In the genomic region with DNA sequence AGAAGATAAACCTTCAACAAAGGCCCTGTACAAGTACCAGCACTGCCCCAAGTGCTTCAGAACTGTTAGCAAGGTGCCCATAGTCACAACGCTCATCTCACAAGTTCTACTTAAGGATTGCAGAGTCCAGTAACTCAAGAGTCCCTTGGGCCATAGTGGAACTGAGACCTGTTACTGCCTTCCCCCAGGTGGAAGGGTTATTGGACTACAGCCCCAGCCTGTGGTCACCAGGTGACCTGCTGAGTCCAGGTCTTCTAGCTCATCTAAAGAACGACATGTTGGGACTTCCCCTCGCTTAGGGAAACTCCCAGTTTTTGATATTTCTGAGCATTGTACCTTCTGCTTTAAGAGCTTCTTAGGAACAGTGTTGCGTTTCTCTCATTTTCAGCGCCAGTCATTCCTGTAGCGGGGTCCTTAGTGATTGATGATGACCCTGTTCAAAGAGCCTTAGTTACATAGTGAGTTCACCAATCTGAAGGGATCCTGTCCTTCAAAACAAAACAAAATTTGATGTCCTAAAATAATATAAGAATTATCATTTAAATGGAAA, we compare ENCODE assay signal across 32 mouse cellular contexts.
"Had no signal": no experiment of that assay in that cellular context is flagged by ENCODE, and none has a peak within 500 bp of the region (broad histone marks: within the 10 kb centered on the region; RNA-seq: fewer than 3 reads in every experiment).

No protein-coding gene starts in this region.

- H3K27ac ChIP-seq: heart, embryonic 10.5 days; heart, embryonic 13.5 days; heart, embryonic 15.5 days; hindbrain, embryonic 10.5 days; hindbrain, embryonic 12.5 days; hindbrain, embryonic 13.5 days; hindbrain, embryonic 14.5 days; hindbrain, embryonic 15.5 days; hindbrain, postnatal 0 days; intestine, embryonic 15.5 days; kidney, embryonic 15.5 days; kidney, postnatal 0 days; layer of hippocampus, adult 2 months; left cerebral cortex, adult 2 months had no signal

- H3K4me2 ChIP-seq: heart, embryonic 11.5 days; heart, embryonic 12.5 days; heart, embryonic 13.5 days; heart, embryonic 15.5 days; hindbrain, embryonic 12.5 days; hindbrain, embryonic 13.5 days; hindbrain, embryonic 14.5 days; hindbrain, embryonic 15.5 days; intestine, embryonic 15.5 days; kidney, embryonic 15.5 days had no signal

- H3K9me3 ChIP-seq: heart, embryonic 10.5 days; heart, embryonic 12.5 days; heart, embryonic 13.5 days; heart, embryonic 15.5 days; hindbrain, embryonic 10.5 days; hindbrain, embryonic 12.5 days; hindbrain, embryonic 13.5 days; hindbrain, embryonic 15.5 days; intestine, embryonic 15.5 days; kidney, embryonic 15.5 days had no signal

- DNase-seq: heart, postnatal 10 days; heart, postnatal 14 days; heart, postnatal 36 days; heart, postnatal 4 days; kidney, adult 11 months; kidney, adult 18-20 months; kidney, adult 2 months; kidney, adult 8-10 months; kidney, adult 9 months; kidney, postnatal 10 days; kidney, postnatal 14 days; kidney, postnatal 25 days; kidney, postnatal 36 days; kidney, postnatal 4 days; layer of hippocampus, adult 9-11 months; layer of hippocampus, postnatal 36 days had no signal

- H3K9ac ChIP-seq: heart, embryonic 12.5 days; heart, embryonic 13.5 days; heart, embryonic 15.5 days; hindbrain, embryonic 12.5 days; hindbrain, embryonic 13.5 days; hindbrain, embryonic 14.5 days; hindbrain, embryonic 15.5 days; intestine, embryonic 15.5 days; kidney, embryonic 15.5 days had no signal

- H3K27me3 ChIP-seq: heart, embryonic 12.5 days; heart, embryonic 13.5 days; heart, embryonic 15.5 days; hindbrain, embryonic 12.5 days; hindbrain, embryonic 13.5 days; hindbrain, embryonic 15.5 days; intestine, embryonic 15.5 days; kidney, embryonic 15.5 days had no signal

- H3K4me3 ChIP-seq: heart, embryonic 10.5 days; heart, embryonic 12.5 days; heart, embryonic 13.5 days; heart, embryonic 15.5 days; hindbrain, embryonic 10.5 days; hindbrain, embryonic 12.5 days; hindbrain, embryonic 13.5 days; hindbrain, embryonic 15.5 days; intestine, embryonic 15.5 days; kidney, embryonic 15.5 days; layer of hippocampus, adult 2 months; left cerebral cortex, adult 2 months had no signal

- H3K4me1 ChIP-seq: hindbrain, embryonic 10.5 days; hindbrain, embryonic 12.5 days; hindbrain, embryonic 13.5 days; hindbrain, embryonic 15.5 days; intestine, embryonic 15.5 days; kidney, embryonic 15.5 days had no signal
